Mouse (Mus musculus): ENCODE measurements at regions not wholly inside any gene's neighbourhood (a gene's known extent, or its start where the extent isn't known, plus 50 kb on each side); places are given as distances from the start of the nearest gene placed in this dataset.

DNA sequence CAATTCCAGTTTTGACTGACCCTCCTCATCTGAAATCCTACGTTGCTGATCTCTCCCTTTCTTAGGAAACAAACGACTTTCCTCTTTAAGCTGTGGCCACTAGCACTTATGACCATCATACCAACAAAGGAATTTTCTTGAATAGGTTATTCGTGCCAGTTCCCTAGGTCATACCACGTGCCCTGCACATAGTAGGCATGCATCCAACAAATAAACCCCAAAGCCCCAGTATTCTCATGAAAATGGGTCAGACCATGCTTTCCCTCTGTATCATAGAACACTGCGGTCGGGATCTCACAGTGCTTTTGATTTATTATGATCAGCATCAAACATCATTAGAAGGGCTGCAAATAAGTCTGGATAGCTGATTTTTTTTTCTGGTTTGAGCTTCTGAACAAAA, 139.4 kb downstream of the Emp1 start:
- no peak for TF ChIP-seq CTCF (IDR thresholded peaks at IDR 0.05)
- no peak for TF ChIP-seq EP300 (IDR thresholded peaks at IDR 0.05)

Data from lung, postnatal 0 days (tissue).